Mouse (Mus musculus) embryo, embryonic 10.5 days (tissue): ENCODE data around the gene Bdh2.
A peak's percentile ranks its signal among the peaks of the same experiment; 100 is the strongest.

Source experiments
- DNase-seq: peaks from one replicate; pipeline ENCODE4 v3.0.0-alpha.2; 2015; ENCODE audit warnings: low spot score

The Bdh2 gene

GRCm38 (mm10) chr3:135280669-135281415 lies at the start of gene Bdh2:
Bdh2 (plus strand) TSS chr3:135281221.
- peak; percentile 98 for DNase-seq

- no peak for DNase-seq
Measured at GRCm38 (mm10) chr3:135232058-135232457, 49.0 kb upstream of the Bdh2 start.

DNA sequence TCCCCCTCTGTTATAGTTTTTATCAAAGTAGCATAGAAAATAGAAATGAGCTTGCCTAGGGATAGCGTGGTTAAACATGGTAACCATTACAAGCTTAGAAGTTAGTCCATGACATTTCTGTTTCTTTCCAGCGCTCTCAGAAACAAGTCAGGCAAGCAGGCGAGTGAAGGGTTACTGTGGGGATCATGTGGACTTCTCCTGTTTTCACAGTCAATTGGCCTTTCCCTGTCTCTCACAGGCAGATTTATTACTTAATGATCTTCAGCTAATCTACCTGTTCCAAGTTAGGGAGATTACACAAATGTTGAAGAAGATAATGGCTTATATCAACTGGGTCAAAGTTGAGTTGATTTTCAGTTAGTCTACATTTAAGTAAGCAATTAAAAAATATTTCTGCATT lies 48.6 kb upstream of the Bdh2 start:
- DNase-seq, result no peak

DNA sequence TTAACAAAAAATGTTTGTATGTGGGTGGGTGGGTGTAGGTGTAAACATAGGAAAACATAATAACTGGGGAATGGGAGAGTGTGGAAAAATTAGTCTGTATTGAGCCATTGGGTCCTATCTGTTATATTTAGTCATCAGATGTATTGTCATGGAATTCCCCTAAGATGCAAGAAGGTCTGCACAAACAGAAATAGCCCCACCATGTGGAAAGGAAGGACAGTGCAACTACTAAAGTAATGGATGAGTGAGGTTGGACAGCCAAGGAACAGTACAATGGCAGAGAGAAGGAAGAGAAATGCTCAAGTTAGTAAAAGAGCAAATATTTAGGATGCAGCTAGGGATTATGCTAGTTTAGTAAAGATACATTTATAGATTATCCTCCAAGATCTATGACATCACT lies 35.3 kb upstream of the Bdh2 start:
- peak; percentile 48 for DNase-seq

- DNase-seq, result no peak
Measured at GRCm38 (mm10) chr3:135246828-135247227, 34.2 kb upstream of the Bdh2 start.

- DNase-seq, result peak; percentile 10
Measured at GRCm38 (mm10) chr3:135249104-135249503, 31.9 kb upstream of the Bdh2 start.

DNA sequence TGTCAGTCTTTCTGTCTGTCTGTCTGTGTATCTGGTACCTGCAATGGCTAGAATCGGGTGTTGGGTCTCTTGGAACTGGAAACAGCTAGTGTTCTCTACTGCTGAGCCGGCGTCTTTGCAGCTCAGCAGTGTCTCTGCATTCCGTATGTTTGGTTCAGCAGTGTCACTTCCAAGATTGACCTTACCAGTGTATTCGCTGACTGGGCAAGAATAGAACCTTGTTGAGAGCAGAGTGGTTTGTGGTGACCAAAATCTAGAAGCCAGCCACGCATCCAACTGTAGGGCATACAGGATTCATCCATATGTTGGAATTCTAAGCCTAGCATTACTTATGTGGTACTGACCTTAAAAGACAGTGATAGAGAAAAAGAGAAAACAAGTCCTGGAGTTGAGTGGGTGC lies 29.2 kb upstream of the Bdh2 start:
- no peak for DNase-seq

DNA sequence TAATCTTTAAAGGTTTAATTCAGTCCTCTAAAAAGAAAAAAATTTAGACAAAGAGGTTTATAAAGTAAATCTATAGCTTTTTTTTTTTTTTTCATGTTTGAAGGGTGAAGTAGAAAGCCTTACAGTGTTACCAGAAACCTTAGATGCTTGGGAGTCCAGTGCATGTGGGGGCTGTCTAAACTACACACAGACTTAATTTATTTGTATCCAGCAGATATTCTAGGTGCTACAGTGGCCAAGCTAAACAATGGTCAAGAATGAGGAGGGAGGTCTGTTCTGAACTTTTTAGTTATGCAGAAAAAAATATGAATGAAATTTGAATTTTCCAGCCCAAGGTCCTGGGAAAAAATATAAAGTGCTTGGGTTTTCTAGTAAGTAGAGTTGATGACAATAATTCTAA lies 26.2 kb upstream of the Bdh2 start:
- DNase-seq, result no peak

DNA sequence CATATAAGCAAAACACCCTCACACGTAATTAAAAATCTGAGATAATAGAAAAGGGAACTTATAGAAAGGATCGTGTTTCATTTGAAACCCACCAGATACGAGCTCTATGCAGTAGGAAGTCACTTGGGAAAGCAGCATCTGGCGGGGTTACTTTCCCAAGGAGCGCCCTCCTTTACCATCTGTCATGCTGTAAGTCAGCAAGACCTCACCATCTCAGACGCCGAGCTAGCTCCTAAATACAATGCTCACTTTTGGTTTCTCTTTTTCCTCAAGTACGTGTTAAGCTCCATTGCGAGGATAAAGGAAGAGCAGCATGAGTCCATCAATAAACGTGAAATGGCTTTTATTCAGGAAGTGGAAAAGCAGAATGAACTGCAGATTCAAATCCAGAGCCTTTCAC lies 22.1 kb upstream of the Bdh2 start:
- DNase-seq, result no peak

- DNase-seq, result no peak
Measured at GRCm38 (mm10) chr3:135260233-135260632, 20.8 kb upstream of the Bdh2 start.

DNA sequence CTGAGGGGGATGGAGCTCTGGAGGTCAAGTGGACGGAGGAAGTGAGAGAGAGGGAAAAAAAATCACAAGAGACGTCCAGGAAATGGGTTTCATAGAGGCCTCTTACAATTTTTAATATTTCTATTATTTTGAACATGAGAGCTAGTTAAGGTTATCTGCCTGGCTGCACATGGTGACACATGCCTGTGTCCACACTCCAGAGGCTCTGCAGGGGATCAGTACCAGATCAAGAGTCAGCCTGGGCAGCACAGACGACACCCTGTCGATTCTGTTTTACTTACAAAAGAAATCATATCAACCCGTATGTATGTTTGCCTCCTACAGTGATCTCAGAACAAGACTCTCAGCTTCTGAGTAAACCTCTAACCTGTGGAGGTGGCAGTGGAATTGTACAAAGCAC lies 12.4 kb upstream of the Bdh2 start:
- no peak for DNase-seq

GRCm38 (mm10) chr3:135269391-135269990 lies 11.5 kb upstream of the Bdh2 start:
- no peak for DNase-seq

DNA sequence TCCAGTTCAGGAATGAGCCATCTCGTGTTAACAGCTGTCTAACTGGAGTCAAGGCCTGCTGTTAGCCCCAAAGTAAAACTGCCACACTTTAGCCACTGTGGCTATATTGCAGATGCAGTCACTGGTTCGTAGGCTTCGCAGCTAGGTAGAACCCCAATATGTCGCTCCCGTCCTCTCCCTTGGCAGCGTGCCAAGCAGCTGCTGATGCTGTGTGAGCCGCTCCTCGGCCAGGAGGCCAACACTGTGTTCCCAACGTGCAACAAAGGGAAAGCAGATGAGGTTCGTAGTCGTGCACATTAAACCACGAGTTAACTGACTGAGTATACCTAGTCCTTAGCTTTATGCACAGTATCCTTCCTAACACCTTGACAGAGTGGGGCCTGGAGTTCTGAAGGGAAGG lies 8.4 kb upstream of the Bdh2 start:
- DNase-seq, result no peak

- no peak for DNase-seq
Measured at GRCm38 (mm10) chr3:135273047-135273446, 8.0 kb upstream of the Bdh2 start.

GRCm38 (mm10) chr3:135280160-135280559 lies 861 bp upstream of the Bdh2 start:
- DNase-seq, result no peak

GRCm38 (mm10) chr3:135281701-135282100 lies 680 bp downstream of the Bdh2 start:
- no peak for DNase-seq

GRCm38 (mm10) chr3:135285256-135285655 lies 4.2 kb downstream of the Bdh2 start:
- DNase-seq, result no peak

DNA sequence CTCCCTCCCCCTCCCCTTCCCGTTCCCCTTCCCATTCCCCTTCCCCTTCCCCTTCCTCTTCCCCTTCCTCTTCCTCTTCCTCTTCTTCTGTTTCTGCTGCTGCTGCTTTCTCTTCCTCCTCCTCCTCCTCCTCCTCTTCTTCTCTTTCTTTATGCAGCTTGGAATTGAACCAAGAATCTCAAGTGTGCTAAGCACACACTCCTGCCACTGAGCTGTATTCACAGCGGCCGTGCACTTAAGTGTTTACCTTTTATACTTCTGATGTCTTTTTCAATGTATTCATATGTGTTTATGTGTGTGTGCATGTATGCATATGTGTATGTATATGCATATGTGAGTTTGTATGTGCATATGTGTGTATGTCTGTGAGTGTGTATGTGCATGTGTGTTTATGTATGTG lies 4.8 kb downstream of the Bdh2 start:
- DNase-seq, result no peak

DNA sequence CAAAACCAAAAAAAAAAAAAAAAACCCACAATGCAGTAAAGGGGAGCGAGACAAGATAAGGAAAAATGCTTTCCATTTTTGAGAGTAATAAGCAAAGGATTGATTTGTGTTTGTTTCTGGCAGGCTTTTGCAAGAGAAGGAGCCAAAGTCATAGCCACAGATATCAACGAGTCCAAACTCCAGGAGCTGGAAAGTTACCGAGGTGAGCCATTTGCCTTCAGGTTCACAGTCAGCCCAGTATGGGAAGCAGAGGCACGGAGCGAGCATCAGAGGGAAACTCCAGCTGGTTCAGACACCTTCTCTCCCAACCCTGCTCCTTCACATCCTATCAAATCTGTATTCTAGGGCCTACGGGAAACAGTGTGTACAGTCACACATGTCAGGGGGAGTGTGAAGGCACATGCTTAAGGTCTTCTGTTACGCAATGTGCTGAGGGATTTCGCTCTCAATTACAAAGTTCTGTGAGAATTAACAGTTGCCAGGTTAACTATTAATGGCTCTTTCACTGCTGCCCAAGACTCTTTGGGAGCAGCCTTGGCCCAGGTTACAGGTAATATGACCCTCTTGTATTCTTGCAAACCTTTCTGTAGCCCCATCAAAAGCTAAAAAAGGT lies 7.2 kb downstream of the Bdh2 start:
- no peak for DNase-seq

GRCm38 (mm10) chr3:135289148-135289547 lies 8.1 kb downstream of the Bdh2 start:
- no peak for DNase-seq

DNA sequence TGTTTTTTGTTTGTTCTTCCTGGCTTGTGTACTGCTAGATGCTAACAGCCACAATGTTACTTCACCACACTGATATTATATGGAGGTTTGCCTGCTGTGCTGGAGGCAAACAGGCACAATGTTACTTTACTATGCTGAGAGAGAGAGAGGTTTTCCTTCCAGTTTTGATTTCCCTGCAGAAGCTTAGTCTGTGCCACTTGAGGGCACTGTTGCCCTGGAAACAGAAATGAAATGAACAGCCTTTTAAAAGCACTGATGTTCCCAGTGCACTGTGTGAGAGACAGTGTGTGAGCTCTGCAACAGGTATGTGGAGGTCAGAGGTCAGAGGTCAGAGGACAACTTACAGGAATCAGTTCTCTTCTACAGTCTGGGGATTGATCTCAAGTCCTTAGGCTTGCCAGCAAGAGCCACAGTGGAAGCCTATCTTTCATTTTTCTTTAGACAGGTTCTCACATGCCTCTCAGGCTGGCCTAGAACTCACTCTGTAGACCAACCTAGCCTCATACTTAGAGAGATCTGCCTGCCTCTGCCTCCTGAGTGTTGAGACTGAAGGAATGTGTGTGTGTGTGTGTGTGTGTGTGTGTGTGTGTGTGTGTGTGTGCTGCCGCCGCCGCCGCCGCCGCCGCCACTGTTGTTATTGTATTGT lies 9.4 kb downstream of the Bdh2 start:
- peak; percentile 84 for DNase-seq

DNA sequence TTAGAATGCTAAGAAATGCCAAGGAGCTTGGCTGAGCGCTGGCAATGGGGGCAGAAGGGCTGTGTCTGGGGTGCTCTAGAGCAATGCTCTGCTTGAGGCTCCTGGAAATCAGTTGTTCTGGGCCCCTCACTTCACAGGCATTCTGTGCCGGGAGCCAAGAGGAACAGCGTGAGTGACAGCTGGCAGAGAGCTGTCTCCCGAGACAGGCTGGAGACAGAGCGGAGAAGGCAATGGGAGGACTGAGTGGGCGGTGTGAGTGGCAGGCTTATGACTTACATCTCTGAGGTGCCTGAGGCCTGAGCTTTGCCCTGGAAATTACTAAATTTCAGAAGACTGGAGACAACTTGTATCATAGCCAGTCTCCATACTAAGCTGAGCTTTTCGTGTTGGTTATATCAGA lies 12.7 kb downstream of the Bdh2 start:
- no peak for DNase-seq

GRCm38 (mm10) chr3:135295559-135295958 lies 14.5 kb downstream of the Bdh2 start:
- no peak for DNase-seq
